10 mouse cellular contexts compared by ENCODE assay signal in the genomic region with DNA sequence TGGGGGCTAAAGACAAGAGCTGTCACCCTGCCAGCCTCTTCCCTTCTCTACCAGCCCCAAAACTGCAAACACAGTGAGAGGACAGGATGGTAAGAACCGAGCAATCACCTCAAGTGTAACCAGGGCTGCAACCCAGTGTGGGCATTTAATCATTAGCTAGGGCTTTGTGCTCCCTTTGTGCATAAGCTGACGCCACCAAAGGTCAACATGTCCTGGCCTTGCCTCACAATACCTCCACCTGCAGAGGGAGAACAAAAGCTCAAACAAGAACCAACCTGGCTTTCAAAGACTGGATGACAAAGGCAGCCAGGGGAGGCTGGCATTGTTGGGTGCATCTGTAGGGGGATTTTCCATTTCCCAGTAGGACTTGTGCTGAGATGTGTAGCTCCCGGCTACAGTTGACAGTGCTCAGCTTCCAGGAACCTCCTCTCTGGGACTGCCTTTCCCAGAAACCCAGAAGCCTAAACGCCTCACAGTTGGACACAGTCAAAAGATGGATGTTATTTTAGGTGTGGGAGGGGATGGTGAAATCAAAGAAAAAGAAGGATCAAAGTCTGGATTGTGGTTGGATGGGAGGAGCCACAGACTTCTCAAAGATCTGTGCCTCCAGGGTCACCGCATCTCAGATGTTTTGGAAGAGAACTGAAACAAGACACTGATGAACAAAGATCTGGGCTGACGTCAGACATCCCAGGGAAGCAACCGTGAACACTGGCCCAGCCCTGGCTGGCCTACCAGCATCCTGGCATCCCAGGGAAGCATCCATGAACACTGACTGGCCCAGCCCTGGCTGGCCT.
DNase-seq lines count a peak whose midpoint lies in the region; ATAC-seq lines count a peak whose summit lies in the region.
"Had no signal": no experiment of that assay in that cellular context is flagged by ENCODE, and none has a peak within 500 bp of the region (broad histone marks: within the 10 kb centered on the region; RNA-seq: fewer than 3 reads in every experiment).

No protein-coding gene starts in this region.

- 10% methylated on average over 7 of the region's 7 CpGs for WGBS in hindbrain, embryonic 12.5 days
- 49% methylated on average over 7 of the region's 7 CpGs for WGBS in liver, embryonic 15.5 days (ENCODE audit: insufficient replicate concordance)

- no peak overlapping the region for H3K27ac ChIP-seq in hindbrain, embryonic 12.5 days
- H3K27ac ChIP-seq in liver, embryonic 15.5 days (replicated peaks) = no peak overlapping the region
- H3K27ac ChIP-seq: heart, embryonic 13.5 days had no signal

- peak; percentile 47 for DNase-seq in ovary, adult 18-20 months (ENCODE audit: low spot score)
- no peak for DNase-seq in ovary, postnatal 14 days (ENCODE audit: low spot score)
- no peak for DNase-seq in gastrocnemius, postnatal 36 days
- no peak for DNase-seq in heart, postnatal 4 days
- DNase-seq in cerebellum, postnatal 25 days = no peak

- H3K4me3 ChIP-seq in hindbrain, embryonic 12.5 days = no peak overlapping the region
- H3K4me3 ChIP-seq in liver, embryonic 15.5 days (replicated peaks) = no peak overlapping the region
- H3K4me3 ChIP-seq: heart, embryonic 13.5 days; megakaryocyte, embryonic 14.5 days had no signal

- intact Hi-C loops in gastrocnemius, postnatal 36 days (cut with DNase I) = no loop called here

- ATAC-seq in hindbrain, embryonic 12.5 days (ENCODE audit: low FRiP score) = peak; percentile 20; the same call in 1 of the 2 replicates
- ATAC-seq in liver, embryonic 15.5 days (ENCODE audit: insufficient read depth) = peak; percentile 41; the same call in 1 of the 2 replicates
- ATAC-seq in activated CD4-positive, CD25-positive, alpha-beta regulatory T cell, adult 4 months = no peak

- H3K4me1 ChIP-seq in hindbrain, embryonic 12.5 days = peaks cover 13% of the 10 kb centered on the region
- H3K4me1 ChIP-seq in liver, embryonic 15.5 days (replicated peaks) = 0 out of 2 replicates have a peak, but pooled peaks cover 8% of the 10 kb centered on the region
- H3K4me1 ChIP-seq: megakaryocyte, embryonic 14.5 days had no signal

- no peaks in the 10 kb centered on the region for H3K36me3 ChIP-seq in hindbrain, embryonic 12.5 days
- H3K36me3 ChIP-seq in liver, embryonic 15.5 days (replicated peaks) = no peaks in the 10 kb centered on the region

- H3K9ac ChIP-seq in hindbrain, embryonic 12.5 days = no peak overlapping the region
- H3K9ac ChIP-seq in liver, embryonic 15.5 days = no peak overlapping the region
- H3K9ac ChIP-seq: heart, embryonic 13.5 days had no signal

- no peaks in the 10 kb centered on the region for H3K27me3 ChIP-seq in hindbrain, embryonic 12.5 days
- H3K27me3 ChIP-seq in liver, embryonic 15.5 days = no peaks in the 10 kb centered on the region
- H3K27me3 ChIP-seq: heart, embryonic 13.5 days; megakaryocyte, embryonic 14.5 days had no signal

- no peaks in the 10 kb centered on the region for H3K9me3 ChIP-seq in hindbrain, embryonic 12.5 days (replicated peaks)
- no peaks in the 10 kb centered on the region for H3K9me3 ChIP-seq in liver, embryonic 15.5 days (replicated peaks)

- no peak overlapping the region; the same call in 1 of the 2 replicates for H3K4me2 ChIP-seq in hindbrain, embryonic 12.5 days (replicated peaks)
- no peak overlapping the region for H3K4me2 ChIP-seq in liver, embryonic 15.5 days
- H3K4me2 ChIP-seq: heart, embryonic 13.5 days had no signal
